Mouse (Mus musculus): ENCODE data around the gene Ugt1a8.

DNA sequence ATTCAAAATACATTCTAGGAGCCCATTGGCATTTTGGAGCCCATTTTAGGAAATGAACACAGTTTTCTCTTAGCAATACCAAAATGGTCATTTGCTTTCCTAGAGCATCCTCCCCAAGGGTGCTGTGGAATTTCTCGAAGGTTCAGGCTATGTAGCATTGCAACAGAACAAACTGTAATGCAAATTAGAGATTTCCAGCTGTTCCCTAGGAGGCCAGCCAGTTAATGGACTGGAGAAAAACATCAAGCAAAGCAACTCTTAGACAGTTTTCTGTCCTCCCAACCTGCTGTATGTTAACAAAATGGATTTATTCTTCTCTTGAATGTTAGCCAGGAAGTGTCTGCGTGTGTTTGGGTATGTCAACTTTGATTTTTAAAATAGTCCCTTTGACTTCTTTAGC, 49.0 kb downstream of the Ugt1a8 start:
- no peak for TF ChIP-seq CTCF (IDR thresholded peaks at IDR 0.05; ENCODE audit: insufficient read depth, low read length)
- no peak for TF ChIP-seq POLR2A (IDR thresholded peaks at IDR 0.05; ENCODE audit: borderline replicate concordance, extremely low read depth, low read depth, low read length)
